Mouse (Mus musculus) heart, embryonic 15.5 days (tissue): ENCODE measurements around the gene Lrrc4c. TPM values are rescaled to one million over a fixed set of nuclear protein-coding genes. Genes with fewer than 3 reads are reported as not detected.

Experiments used
- ATAC-seq: fragments of 200-750 bp; cut with Nextera tagmentation; replicated peaks from 2 replicates; pipeline ENCODE4 v1.8.0; 2017; ENCODE audit warnings: low read depth, moderate TSS enrichment; ENCODE audit not compliant: insufficient number of reproducible peaks, insufficient read depth, low FRiP score
- H3K27ac ChIP-seq: fragments of 300-500 bp; sonication (generic); 2 replicates; pipeline ENCODE4 v1.5.1; 2015; ENCODE audit warnings: mild to moderate bottlenecking, inconsistent platforms
- H3K27me3 ChIP-seq: fragments of 300-500 bp; sonication (generic); 2 replicates; pipeline ENCODE4 v1.6.1; 2015; ENCODE audit warnings: inconsistent platforms
- H3K36me3 ChIP-seq: fragments of 300-500 bp; sonication (generic); 2 replicates; pipeline ENCODE4 v1.6.1; 2015; ENCODE audit warnings: mild to moderate bottlenecking, inconsistent platforms
- H3K4me1 ChIP-seq: fragments of 300-500 bp; sonication (generic); replicated peaks from 2 replicates; pipeline ENCODE4 v1.6.1; 2015; ENCODE audit warnings: inconsistent platforms
- H3K4me2 ChIP-seq: fragments of 300-500 bp; sonication (generic); 2 replicates; pipeline ENCODE4 v1.6.1; 2015; ENCODE audit warnings: inconsistent platforms, mild to moderate bottlenecking, moderate library complexity
- H3K4me3 ChIP-seq: fragments of 300-500 bp; sonication (generic); 2 replicates; pipeline ENCODE4 v1.5.1; 2015; ENCODE audit warnings: mild to moderate bottlenecking, inconsistent platforms
- H3K9ac ChIP-seq: fragments of 300-500 bp; sonication (generic); 2 replicates; pipeline ENCODE4 v1.6.1; 2015; ENCODE audit warnings: mild to moderate bottlenecking, inconsistent platforms
- H3K9me3 ChIP-seq: fragments of 300-500 bp; sonication (generic); replicated peaks from 2 replicates; pipeline ENCODE4 v1.6.1; 2016; ENCODE audit warnings: inconsistent platforms
- WGBS: fragments of 180-500 bp; shearing (Covaris S2); methylation state at CpG from one replicate; pipeline ENCODE4 v1.1.7; 2015; ENCODE audit warnings: mixed read lengths; 5-methylcytosine and 5-hydroxymethylcytosine counted together
- polyA plus RNA-seq: library from polyadenylated mRNA; unstranded; fragments of >200 nt; fragmentation: Nextera tagmentation; extraction: Ambion mirVana; gene quantifications from 2 replicates; pipeline ENCODE4 v1.2.1, GENCODE M21; 2015

Lrrc4c gene
- polyA plus RNA-seq, 1 experiment from 2014 or later: 1.2 TPM

DNA sequence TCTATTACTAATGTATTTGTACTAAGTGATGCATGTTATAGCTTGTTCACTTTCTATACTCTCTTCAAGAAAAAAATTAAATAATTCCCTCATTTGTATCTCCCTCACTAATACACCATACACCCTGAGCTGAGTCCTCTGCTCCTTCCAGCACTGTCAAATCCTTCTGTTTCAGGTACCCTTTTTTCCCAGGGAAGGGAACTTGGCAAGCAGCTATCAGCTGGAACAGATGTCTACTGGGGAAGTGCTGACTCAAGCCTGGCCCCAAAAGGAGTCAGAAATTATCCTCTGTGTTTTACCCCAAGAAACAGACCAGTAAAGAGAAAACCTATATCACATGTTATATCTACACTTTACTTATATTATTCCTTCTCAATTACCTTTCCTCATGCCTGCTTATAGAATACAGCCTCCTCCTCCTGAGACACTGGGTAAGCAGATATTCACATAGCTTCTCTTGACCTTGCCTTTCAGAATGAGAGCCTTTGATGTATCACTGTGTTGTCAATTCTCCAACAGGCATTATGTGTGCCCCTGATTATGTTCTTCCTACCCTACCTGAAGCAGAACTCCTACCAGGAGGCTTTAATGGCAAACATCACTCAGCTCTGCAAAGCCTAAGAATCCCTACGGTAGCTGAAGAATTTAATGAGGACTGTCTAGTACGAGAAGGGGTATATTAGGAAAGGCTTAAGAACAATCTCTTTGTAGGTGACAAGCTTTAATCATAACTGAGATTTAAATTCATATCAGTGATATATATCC is 785.6 kb downstream of the Lrrc4c start:
- Histone ChIP-seq H3K4me2 (no peak overlapping the region), H3K9ac (no peak overlapping the region), H3K27me3 (no peaks in the 10 kb centered on the region), H3K36me3 (no peaks in the 10 kb centered on the region), H3K4me3 (no peak overlapping the region), H3K9me3 (no peaks in the 10 kb centered on the region), H3K27ac (no peak overlapping the region), H3K4me1 (no peaks in the 10 kb centered on the region)
- WGBS: 76% methylated on average over 2 of the region's 2 CpGs
- ATAC-seq: no peak

GRCm38 (mm10) chr2:97124246-97124645 is 806.3 kb downstream of the Lrrc4c start:
- 70% methylated on average over 3 of the region's 3 CpGs for WGBS
- no peaks in the 10 kb centered on the region for H3K27me3 ChIP-seq
- no peaks in the 10 kb centered on the region for H3K9me3 ChIP-seq
- no peak overlapping the region for H3K4me3 ChIP-seq
- no peaks in the 10 kb centered on the region for H3K36me3 ChIP-seq
- H3K27ac ChIP-seq: no peak overlapping the region
- H3K4me1 ChIP-seq: no peaks in the 10 kb centered on the region
- H3K9ac ChIP-seq: no peak overlapping the region
- H3K4me2 ChIP-seq: no peak overlapping the region
- no peak for ATAC-seq

GRCm38 (mm10) chr2:97138454-97138853 is 820.5 kb downstream of the Lrrc4c start:
- no peaks in the 10 kb centered on the region; the same call in 1 of the 2 replicates for H3K4me1 ChIP-seq
- H3K4me3 ChIP-seq: no peak overlapping the region
- no peak overlapping the region for H3K9ac ChIP-seq
- H3K4me2 ChIP-seq: no peak overlapping the region
- no peak overlapping the region for H3K27ac ChIP-seq
- no peak for ATAC-seq
- H3K9me3 ChIP-seq: no peaks in the 10 kb centered on the region
- WGBS: 54% methylated on average over 3 of the region's 3 CpGs
- no peaks in the 10 kb centered on the region for H3K27me3 ChIP-seq
- no peaks in the 10 kb centered on the region for H3K36me3 ChIP-seq

DNA sequence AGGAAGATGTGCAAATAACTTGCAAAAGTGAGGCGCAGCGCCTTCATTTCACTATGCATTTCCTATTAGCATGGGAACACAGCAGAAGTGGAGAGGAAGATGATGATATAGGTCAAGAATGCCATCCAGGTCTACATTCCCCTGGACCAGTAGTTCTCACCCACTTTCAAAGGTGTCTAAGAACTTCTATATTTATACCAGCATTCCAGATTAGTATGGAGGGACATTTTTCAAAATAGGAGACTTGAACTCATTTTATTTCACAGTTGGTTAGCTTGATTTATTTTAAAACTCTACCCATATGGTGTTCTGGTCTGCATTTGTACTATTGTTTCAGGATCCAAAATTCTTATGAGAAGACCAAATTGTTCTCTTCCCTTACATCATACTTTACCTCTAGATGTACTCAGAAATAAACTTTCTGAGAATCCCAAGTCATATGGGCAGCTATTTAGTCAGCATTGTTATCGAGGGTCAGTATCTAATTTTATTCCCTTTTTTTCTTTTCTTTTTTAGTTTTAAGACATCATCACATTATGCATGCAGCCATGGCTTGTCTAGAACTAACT is 833.7 kb downstream of the Lrrc4c start:
- Histone ChIP-seq H3K27me3 (no peaks in the 10 kb centered on the region), H3K4me1 (no peaks in the 10 kb centered on the region), H3K9ac (no peak overlapping the region), H3K4me3 (no peak overlapping the region), H3K9me3 (no peaks in the 10 kb centered on the region), H3K4me2 (no peak overlapping the region), H3K27ac (no peak overlapping the region), H3K36me3 (no peaks in the 10 kb centered on the region)
- 85% methylated on average over 3 of the region's 3 CpGs for WGBS
- ATAC-seq: no peak

DNA sequence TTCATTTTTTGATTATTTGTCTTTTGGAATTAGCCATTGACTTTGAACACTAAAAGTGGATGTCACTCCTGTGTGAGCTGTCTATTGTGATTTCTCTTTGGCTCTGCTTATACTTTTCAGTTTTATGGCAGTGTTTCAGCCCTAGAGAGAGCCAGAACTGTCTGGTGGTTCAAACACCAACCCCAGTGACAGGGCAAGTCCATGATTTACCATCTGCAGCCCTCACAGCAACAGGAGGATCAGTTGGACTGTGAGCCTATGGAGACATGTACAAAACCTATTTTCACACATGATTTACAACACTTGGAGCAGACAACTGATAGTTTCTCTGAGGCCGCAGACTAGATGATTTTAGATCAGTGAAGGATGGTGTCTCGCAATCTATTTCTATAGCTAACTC is 847.8 kb downstream of the Lrrc4c start:
- H3K27ac ChIP-seq: no peak overlapping the region
- H3K9me3 ChIP-seq: no peaks in the 10 kb centered on the region
- no peak overlapping the region for H3K9ac ChIP-seq
- no peak overlapping the region for H3K4me2 ChIP-seq
- no peaks in the 10 kb centered on the region for H3K27me3 ChIP-seq
- H3K4me1 ChIP-seq: no peaks in the 10 kb centered on the region
- H3K4me3 ChIP-seq: no peak overlapping the region
- no peak for ATAC-seq
- 76% methylated on average over 2 of the region's 2 CpGs for WGBS
- H3K36me3 ChIP-seq: no peaks in the 10 kb centered on the region

DNA sequence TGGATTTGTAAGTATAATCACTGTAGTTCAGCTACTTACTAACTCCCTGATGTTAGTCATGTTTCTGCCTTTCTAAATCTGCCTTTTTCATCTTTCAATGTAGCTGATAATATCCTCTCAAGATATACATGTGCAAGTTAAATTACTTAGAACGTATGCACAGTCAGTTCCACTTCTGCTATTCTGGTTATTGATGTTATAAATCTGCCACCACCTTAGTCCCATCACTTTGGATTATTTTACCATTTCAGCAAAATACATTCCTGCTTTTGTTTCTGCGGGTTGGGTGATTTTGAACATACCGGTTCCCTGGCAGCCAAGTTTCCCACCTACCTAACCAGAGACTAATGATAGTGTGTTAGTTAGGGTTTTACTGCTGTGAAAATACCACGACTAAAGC is 860.4 kb downstream of the Lrrc4c start:
- Histone ChIP-seq H3K27me3 (no peaks in the 10 kb centered on the region), H3K4me1 (no peaks in the 10 kb centered on the region), H3K4me2 (no peak overlapping the region), H3K9me3 (no peaks in the 10 kb centered on the region), H3K27ac (no peak overlapping the region), H3K9ac (no peak overlapping the region), H3K36me3 (no peaks in the 10 kb centered on the region), H3K4me3 (no peak overlapping the region)
- 72% methylated on average over 4 of the region's 4 CpGs for WGBS
- ATAC-seq: no peak

DNA sequence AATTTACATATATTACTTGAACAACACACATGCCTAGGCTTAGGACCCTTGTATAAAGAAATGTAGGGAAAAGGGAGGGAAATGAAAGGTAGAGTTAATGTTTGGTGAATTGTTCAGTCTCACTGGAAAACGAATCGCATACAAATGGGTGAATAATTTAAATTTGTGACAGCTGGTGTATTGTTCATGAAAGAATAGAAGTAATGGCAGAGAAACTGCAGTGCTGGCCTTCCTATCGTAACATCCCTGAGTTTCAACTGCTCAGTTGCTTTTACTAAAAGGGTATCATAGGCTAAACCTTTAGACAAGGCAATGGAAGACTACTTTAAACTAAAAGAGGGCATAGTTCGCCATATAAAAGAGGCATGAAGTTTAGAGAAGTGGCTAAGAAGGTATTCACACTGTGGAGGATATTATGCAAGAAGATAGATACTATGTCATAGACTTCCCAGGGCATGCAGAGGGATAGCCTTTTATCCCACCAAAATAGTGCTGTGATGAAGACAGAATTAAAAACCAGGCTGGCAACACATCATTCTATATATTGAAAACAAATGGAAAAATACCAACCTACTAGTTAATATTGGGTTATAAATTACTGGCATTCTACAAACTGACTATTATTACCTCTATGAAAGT is 879.1 kb downstream of the Lrrc4c start:
- H3K4me1 ChIP-seq: no peaks in the 10 kb centered on the region
- no peak overlapping the region for H3K27ac ChIP-seq
- no peak for ATAC-seq
- no peak overlapping the region for H3K4me3 ChIP-seq
- H3K36me3 ChIP-seq: no peaks in the 10 kb centered on the region
- WGBS: 78% methylated on average over 4 of the region's 4 CpGs
- H3K4me2 ChIP-seq: no peak overlapping the region
- H3K27me3 ChIP-seq: no peaks in the 10 kb centered on the region
- no peaks in the 10 kb centered on the region for H3K9me3 ChIP-seq
- H3K9ac ChIP-seq: no peak overlapping the region

GRCm38 (mm10) chr2:97232966-97233365 is 915.0 kb downstream of the Lrrc4c start:
- 40% methylated on average over 3 of the region's 3 CpGs for WGBS
- peak; percentile 86 for ATAC-seq

GRCm38 (mm10) chr2:97234074-97234473 is 916.1 kb downstream of the Lrrc4c start:
- ATAC-seq: no peak
- Histone ChIP-seq H3K4me1 (no peaks in the 10 kb centered on the region), H3K4me3 (no peak overlapping the region), H3K27ac (peak overlapping the region; percentile 60), H3K36me3 (no peaks in the 10 kb centered on the region), H3K9ac (no peak overlapping the region), H3K4me2 (no peak overlapping the region), H3K9me3 (no peaks in the 10 kb centered on the region; the same call in 1 of the 2 replicates), H3K27me3 (no peaks in the 10 kb centered on the region)
- WGBS: 26% methylated on average over 1 of the region's 1 CpGs

More at GRCm38 (mm10) chr2:97232966-97233365, 915.0 kb downstream of the Lrrc4c start:
- Histone ChIP-seq H3K4me1 (no peaks in the 10 kb centered on the region), H3K4me2 (no peak overlapping the region), H3K4me3 (no peak overlapping the region), H3K36me3 (no peaks in the 10 kb centered on the region), H3K9me3 (no peaks in the 10 kb centered on the region; the same call in 1 of the 2 replicates), H3K9ac (no peak overlapping the region), H3K27me3 (no peaks in the 10 kb centered on the region), H3K27ac (peak overlapping the region; percentile 86)

GRCm38 (mm10) chr2:97274651-97275050 is 956.7 kb downstream of the Lrrc4c start:
- WGBS: 18% methylated on average over 2 of the region's 2 CpGs
- Histone ChIP-seq H3K4me1 (no peaks in the 10 kb centered on the region), H3K9me3 (no peaks in the 10 kb centered on the region)

GRCm38 (mm10) chr2:97284986-97285385 is 967.0 kb downstream of the Lrrc4c start:
- Histone ChIP-seq H3K9me3 (no peaks in the 10 kb centered on the region), H3K4me1 (no peaks in the 10 kb centered on the region), H3K27ac (no peak overlapping the region), H3K9ac (no peak overlapping the region), H3K4me3 (no peak overlapping the region), H3K36me3 (no peaks in the 10 kb centered on the region), H3K27me3 (no peaks in the 10 kb centered on the region), H3K4me2 (no peak overlapping the region)
- ATAC-seq: no peak

More at GRCm38 (mm10) chr2:97274651-97275050, 956.7 kb downstream of the Lrrc4c start:
- Histone ChIP-seq H3K9ac (no peak overlapping the region), H3K27ac (peak overlapping the region; percentile 62), H3K27me3 (no peaks in the 10 kb centered on the region), H3K4me3 (no peak overlapping the region), H3K4me2 (no peak overlapping the region), H3K36me3 (no peaks in the 10 kb centered on the region)
- ATAC-seq: peak; percentile 74; the same call in 1 of the 2 replicates
